Mouse (Mus musculus) heart, postnatal 0 days (tissue): ENCODE results near the gene Gm49510.

Experiments
- CTCF ChIP-seq: IDR thresholded peaks from 2 replicates; pipeline ENCODE4 v1.5.1; 2016; ENCODE audit warnings: antibody characterized with exemption, control low read depth, low read depth
- EP300 ChIP-seq: IDR thresholded peaks from 2 replicates; pipeline ENCODE4 v1.6.1; 2016; ENCODE audit warnings: antibody characterized with exemption, low read depth

- no peak for TF ChIP-seq EP300
- no peak for TF ChIP-seq CTCF
Observed at GRCm38 (mm10) chr15:78908982-78909381, 9.5 kb downstream of the Gm49510 start.
